Mouse (Mus musculus): ENCODE measurements around the gene Gbp5.
"Not testable (repeated sequence)": the region's sequence is repeated elsewhere in the genome, so short reads cannot be mapped to it uniquely, and the experiment has no call there.

Gbp5 gene

GRCm38 (mm10) chr3:142541391-142541790, 47.6 kb downstream of the Gbp5 start:
- DNase-seq (ENCODE audit: extremely low read depth, low read depth, low spot score) = no peak

DNA sequence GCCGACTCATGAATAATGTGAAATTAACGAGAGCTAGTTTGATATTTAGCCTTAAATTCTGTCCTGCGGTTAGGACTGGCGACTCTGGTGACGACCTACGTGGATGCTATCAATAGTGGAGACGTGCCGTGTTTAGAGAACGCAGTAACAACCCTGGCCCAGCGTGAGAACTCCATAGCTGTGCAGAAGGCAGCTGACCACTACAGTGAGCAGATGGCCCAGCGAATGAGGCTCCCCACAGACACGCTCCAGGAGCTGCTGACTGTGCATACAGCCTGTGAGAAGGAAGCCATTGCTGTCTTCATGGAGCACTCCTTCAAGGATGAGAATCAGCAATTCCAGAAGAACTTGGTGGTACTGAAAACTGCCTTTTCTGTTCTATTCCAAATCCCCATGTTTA, 49.0 kb downstream of the Gbp5 start:
- not testable (repeated sequence) for DNase-seq (ENCODE audit: extremely low read depth, low read depth, low spot score)

GRCm38 (mm10) chr3:142546690-142547089, 52.9 kb downstream of the Gbp5 start:
- no peak for DNase-seq (ENCODE audit: extremely low read depth, low read depth, low spot score)

- DNase-seq (ENCODE audit: extremely low read depth, low read depth, low spot score) = no peak
Measured at GRCm38 (mm10) chr3:142550052-142550676, 56.4 kb downstream of the Gbp5 start.

DNA sequence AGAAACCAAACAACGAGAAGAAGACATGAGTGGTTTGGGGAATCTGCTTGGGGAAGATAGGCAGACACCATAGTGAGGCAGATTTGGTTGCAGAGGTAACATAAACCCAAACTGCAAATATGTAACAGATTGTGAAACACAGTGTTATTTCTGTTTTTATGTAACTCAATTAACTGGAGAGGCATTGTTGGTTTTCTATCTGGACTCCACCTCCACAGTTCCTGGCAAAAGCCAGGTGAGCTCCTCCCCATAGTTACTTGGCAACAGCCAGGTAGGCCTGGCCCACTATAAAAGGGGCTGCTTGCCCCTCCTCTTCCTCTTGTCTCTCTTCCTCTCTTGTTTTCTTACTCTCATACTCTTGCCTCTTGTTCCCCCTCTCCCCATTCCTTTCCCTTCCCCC, 60.8 kb downstream of the Gbp5 start:
- DNase-seq (ENCODE audit: extremely low read depth, low read depth, low spot score) = no peak

- no peak for DNase-seq (ENCODE audit: extremely low read depth, low read depth, low spot score)
Measured at GRCm38 (mm10) chr3:142555623-142556022, 61.8 kb downstream of the Gbp5 start.

- DNase-seq (ENCODE audit: extremely low read depth, low read depth, low spot score) = no peak
Measured at GRCm38 (mm10) chr3:142559632-142560228, 66.0 kb downstream of the Gbp5 start, which contains the start of gene Gbp3. Gene Gbp3, plus strand, starts transcription at chr3:142560026.

DNA sequence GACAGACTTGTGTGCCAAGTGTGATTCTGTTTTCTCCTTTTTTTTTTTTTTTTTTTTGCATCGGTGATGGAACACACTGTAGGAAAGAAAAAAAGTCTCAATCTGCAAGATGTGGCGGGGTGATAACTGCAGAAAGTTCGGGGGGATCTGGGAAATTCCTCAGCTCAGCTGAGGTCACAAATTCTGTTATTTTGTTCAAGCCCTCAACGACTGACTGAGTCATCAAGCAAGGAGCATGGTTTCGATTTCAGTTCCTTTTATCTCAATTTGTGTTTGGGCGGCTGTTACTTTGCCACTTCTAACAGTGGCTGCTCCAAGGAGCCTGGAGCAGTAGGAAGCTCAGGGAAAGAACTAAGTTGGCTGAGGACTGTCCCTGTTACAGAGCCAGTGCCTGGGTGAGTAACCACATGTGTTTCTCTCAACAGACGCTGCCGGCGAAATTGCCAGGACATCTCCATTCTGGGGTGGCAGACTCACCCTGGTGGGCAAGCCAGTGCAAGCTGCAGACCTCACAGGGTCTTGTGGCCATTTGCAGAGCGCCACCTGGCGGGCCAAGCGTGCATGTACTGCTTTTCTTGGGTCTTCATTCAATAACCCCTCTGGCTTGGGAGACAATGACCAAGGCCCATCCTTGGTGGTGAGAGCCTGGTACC, 66.6 kb downstream of the Gbp5 start:
- no peak for DNase-seq (ENCODE audit: extremely low read depth, low read depth, low spot score)

GRCm38 (mm10) chr3:142561045-142561646, 67.4 kb downstream of the Gbp5 start:
- no peak for DNase-seq (ENCODE audit: extremely low read depth, low read depth, low spot score)

GRCm38 (mm10) chr3:142561666-142562065, 67.9 kb downstream of the Gbp5 start:
- no peak for DNase-seq (ENCODE audit: extremely low read depth, low read depth, low spot score)

GRCm38 (mm10) chr3:142567490-142567889, 73.7 kb downstream of the Gbp5 start:
- DNase-seq (ENCODE audit: extremely low read depth, low read depth, low spot score) = not testable (repeated sequence)

- no peak for DNase-seq (ENCODE audit: extremely low read depth, low read depth, low spot score)
Measured at GRCm38 (mm10) chr3:142570738-142571137, 77.0 kb downstream of the Gbp5 start.

All from fat pad, adult 2 months (tissue).